Mouse (Mus musculus) midbrain, postnatal 0 days (tissue): Measurements from ENCODE around the gene 9130409I23Rik. TPM values are rescaled to one million over a fixed set of nuclear protein-coding genes. Genes with fewer than 3 reads are reported as not detected.

Experiments used
- ATAC-seq: fragments of 200-750 bp; cut with Nextera tagmentation; 2 replicates; pipeline ENCODE4 v1.8.0; 2017; ENCODE audit warnings: moderate number of reproducible peaks, mild to moderate bottlenecking, moderate TSS enrichment, moderate library complexity; ENCODE audit not compliant: low FRiP score
- DNase-seq: peaks from one replicate; pipeline ENCODE4 v3.0.0-alpha.2; 2015; ENCODE audit warnings: low spot score
- H3K27ac ChIP-seq: fragments of 300-500 bp; sonication (generic); 2 replicates; pipeline ENCODE4 v1.5.1; 2014; ENCODE audit warnings: low read depth, mild to moderate bottlenecking, low read length, mixed read lengths
- H3K27me3 ChIP-seq: fragments of 300-500 bp; sonication (generic); 2 replicates; pipeline ENCODE4 v1.6.1; 2014; ENCODE audit warnings: low read length, control low read depth, mixed read lengths; ENCODE audit not compliant: insufficient read depth
- H3K36me3 ChIP-seq: fragments of 300-500 bp; sonication (generic); 2 replicates; pipeline ENCODE4 v1.6.1; 2014; ENCODE audit warnings: low read length, control low read depth, mixed read lengths; ENCODE audit not compliant: insufficient read depth
- H3K4me1 ChIP-seq: fragments of 300-500 bp; sonication (generic); 2 replicates; pipeline ENCODE4 v1.6.1; 2014; ENCODE audit warnings: mild to moderate bottlenecking, control low read depth, antibody characterized with exemption, low read length, mixed read lengths; ENCODE audit not compliant: insufficient read depth
- H3K4me2 ChIP-seq: fragments of 300-500 bp; sonication (generic); 2 replicates; pipeline ENCODE4 v1.6.1; 2014; ENCODE audit warnings: low read depth, mild to moderate bottlenecking, low read length, mixed read lengths; ENCODE audit not compliant: poor library complexity, severe bottlenecking
- H3K4me3 ChIP-seq: fragments of 300-500 bp; sonication (generic); 2 replicates; pipeline ENCODE4 v1.5.1; 2014; ENCODE audit warnings: low read depth, mild to moderate bottlenecking, low read length, moderate library complexity
- H3K9ac ChIP-seq: fragments of 300-500 bp; sonication (generic); replicated peaks from 2 replicates; pipeline ENCODE4 v1.6.1; 2014; ENCODE audit warnings: mild to moderate bottlenecking, low read length, moderate library complexity, mixed read lengths; ENCODE audit not compliant: poor library complexity, severe bottlenecking
- H3K9me3 ChIP-seq: fragments of 300-500 bp; sonication (generic); 2 replicates; pipeline ENCODE4 v1.6.1; 2016; ENCODE audit warnings: low read length, control low read depth
- CTCF ChIP-seq: IDR thresholded peaks from 2 replicates; pipeline ENCODE4 v1.5.1; 2016; ENCODE audit warnings: antibody characterized with exemption, mild to moderate bottlenecking
- WGBS: fragments of 180-500 bp; shearing (Covaris S2); extraction: QIAGEN DNeasy Blood & Tissue Kit; methylation state at CpG from one replicate; pipeline ENCODE4 v1.1.7; 2014; 5-methylcytosine and 5-hydroxymethylcytosine counted together
- polyA plus RNA-seq: library from polyadenylated mRNA; unstranded; fragments of >200 nt; fragmentation: Nextera tagmentation; extraction: Ambion mirVana; gene quantifications from 2 replicates; pipeline ENCODE4 v1.2.1, GENCODE M21; 2015
- total RNA-seq: library from RNA; depleted of rRNA; stranded (reverse); fragments of >200 nt; gene quantifications from 2 replicates; pipeline ENCODE4 v1.2.3, GENCODE M21; 2014

The 9130409I23Rik gene
- total and polyA plus RNA-seq, 2 experiments from 2014 or later, result not detected

DNA sequence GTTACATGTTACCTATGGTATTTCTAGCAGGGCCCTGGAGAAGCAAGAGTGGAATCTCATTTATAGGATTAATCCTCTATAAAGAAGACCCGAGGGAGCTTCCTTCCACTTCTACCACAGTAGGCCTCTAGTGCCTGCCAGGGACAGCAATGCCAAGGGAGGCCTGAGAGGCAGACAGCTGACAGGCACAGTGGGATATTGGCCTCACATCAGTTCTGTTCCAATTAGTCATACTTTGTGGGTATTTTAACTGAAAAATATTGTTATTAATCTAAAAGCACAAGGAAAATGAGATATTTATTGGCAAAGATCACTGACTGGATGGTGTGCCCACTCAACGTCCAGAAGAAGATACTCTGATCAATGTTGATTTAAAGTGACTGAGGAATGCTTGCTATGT is 13.0 kb downstream of the 9130409I23Rik start:
- DNase-seq (peak; percentile 28), ATAC-seq (no peak)
- H3K4me1 ChIP-seq, result no peaks in the 10 kb centered on the region
- no peaks in the 10 kb centered on the region for H3K9me3 ChIP-seq
- no peak overlapping the region for H3K4me3 ChIP-seq
- TF ChIP-seq CTCF, result no peak
- no peak overlapping the region for H3K9ac ChIP-seq
- no peak overlapping the region for H3K4me2 ChIP-seq
- no peak overlapping the region for H3K27ac ChIP-seq
- WGBS, result 48% methylated on average over 2 of the region's 2 CpGs
- no peaks in the 10 kb centered on the region for H3K27me3 ChIP-seq
- H3K36me3 ChIP-seq, result no peaks in the 10 kb centered on the region

DNA sequence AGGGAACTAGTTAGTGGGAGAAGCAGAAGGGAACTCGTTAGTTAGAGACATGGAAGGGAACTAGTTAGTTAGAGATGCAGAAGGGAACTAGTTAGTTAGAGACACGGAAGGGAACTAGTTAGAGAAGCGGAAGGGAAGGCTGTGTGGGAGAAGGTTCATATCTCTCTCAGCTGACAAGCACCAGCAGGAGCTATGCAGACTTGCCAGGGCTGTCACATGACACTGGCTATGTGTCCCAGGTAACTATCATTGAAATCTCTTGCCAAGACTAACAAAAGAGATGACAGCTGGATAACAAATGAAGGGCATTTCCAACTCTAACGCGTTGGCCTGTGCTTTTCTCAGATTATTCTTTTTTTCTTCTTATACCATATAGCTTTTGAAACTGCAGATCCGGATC is 13.6 kb downstream of the 9130409I23Rik start:
- no peak overlapping the region for H3K9ac ChIP-seq
- no peak overlapping the region for H3K27ac ChIP-seq
- no peaks in the 10 kb centered on the region for H3K36me3 ChIP-seq
- no peaks in the 10 kb centered on the region for H3K27me3 ChIP-seq
- H3K9me3 ChIP-seq, result no peaks in the 10 kb centered on the region
- no peaks in the 10 kb centered on the region for H3K4me1 ChIP-seq
- TF ChIP-seq CTCF, result no peak
- WGBS, result 80% methylated on average over 6 of the region's 6 CpGs
- DNase-seq (no peak), ATAC-seq (no peak)
- no peak overlapping the region for H3K4me3 ChIP-seq
- no peak overlapping the region for H3K4me2 ChIP-seq

DNA sequence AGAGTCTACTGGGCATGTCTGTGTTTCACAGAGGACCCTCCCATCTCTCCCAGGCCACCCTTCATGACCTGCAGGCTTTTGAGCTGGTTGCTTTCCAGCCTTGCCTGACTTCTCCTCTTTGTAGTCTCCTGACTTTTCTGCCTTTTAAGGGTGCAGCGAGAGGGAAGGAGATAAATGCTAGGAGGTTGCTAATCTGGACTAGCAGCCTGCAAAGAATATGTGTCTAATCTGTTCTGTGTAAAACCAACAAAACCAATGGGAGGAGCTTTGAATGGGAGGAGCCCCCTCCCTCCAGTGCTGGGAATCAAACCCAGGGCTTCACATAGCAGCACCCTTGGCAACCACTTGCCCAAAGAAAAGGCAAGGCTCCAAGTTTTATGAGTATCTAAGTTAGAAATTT is 17.3 kb downstream of the 9130409I23Rik start:
- H3K36me3 ChIP-seq, result no peaks in the 10 kb centered on the region
- no peaks in the 10 kb centered on the region for H3K27me3 ChIP-seq
- no peak for DNase-seq
- no peak overlapping the region for H3K4me3 ChIP-seq
- H3K27ac ChIP-seq, result no peak overlapping the region
- no peak for TF ChIP-seq CTCF
- no peak overlapping the region for H3K9ac ChIP-seq
- no peak for ATAC-seq
- H3K4me1 ChIP-seq, result no peaks in the 10 kb centered on the region
- H3K4me2 ChIP-seq, result no peak overlapping the region
- 68% methylated on average over 1 of the region's 1 CpGs for WGBS
- no peaks in the 10 kb centered on the region for H3K9me3 ChIP-seq

DNA sequence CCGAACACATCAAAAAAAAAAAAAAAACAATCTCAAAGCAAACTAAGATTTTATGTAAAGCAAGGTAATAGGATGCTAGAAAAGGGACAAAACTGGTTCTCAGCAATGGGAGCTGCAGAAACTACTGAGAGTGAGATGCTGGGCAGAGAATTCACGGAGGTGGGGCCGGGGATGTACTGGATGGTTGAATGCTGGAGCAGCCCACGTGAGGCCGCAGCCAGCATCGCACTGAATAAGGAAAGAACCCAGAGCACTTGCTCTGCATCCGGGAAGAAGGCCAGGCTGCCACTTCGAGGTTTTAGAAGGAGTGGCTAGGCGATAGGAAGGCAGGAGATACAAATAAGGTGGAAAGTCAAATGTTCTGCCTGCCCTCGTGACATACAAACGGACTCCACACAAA is 18.6 kb downstream of the 9130409I23Rik start:
- Histone ChIP-seq H3K4me1 (no peaks in the 10 kb centered on the region), H3K36me3 (no peaks in the 10 kb centered on the region), H3K9ac (no peak overlapping the region), H3K4me2 (no peak overlapping the region), H3K4me3 (no peak overlapping the region), H3K27me3 (no peaks in the 10 kb centered on the region), H3K9me3 (no peaks in the 10 kb centered on the region), H3K27ac (no peak overlapping the region)
- WGBS, result 68% methylated on average over 11 of the region's 11 CpGs
- no peak for ATAC-seq
- TF ChIP-seq CTCF, result no peak
- no peak for DNase-seq

DNA sequence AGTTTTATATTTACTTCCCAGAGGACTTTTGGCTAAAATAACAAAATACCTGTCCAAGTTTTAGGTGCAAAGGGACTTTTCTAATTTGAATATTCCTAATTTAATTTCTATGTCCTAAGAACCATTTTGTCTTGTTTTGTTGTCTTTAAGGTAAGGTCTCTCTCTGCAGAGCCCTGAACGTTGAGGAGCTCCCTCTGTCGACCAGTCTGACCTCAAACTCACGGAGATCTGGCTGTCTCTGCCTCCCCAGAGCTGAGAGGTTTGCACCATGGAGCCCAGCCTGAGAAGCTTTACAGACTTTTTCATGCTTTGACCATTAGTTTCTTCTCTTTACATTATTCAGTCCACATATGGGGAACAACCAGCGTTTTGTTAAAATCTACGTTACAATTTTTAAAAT is 22.0 kb downstream of the 9130409I23Rik start:
- H3K9ac ChIP-seq, result no peak overlapping the region
- ATAC-seq, result no peak
- H3K4me2 ChIP-seq, result no peak overlapping the region
- 49% methylated on average over 5 of the region's 5 CpGs for WGBS
- no peak for DNase-seq
- no peaks in the 10 kb centered on the region for H3K4me1 ChIP-seq
- H3K9me3 ChIP-seq, result no peaks in the 10 kb centered on the region
- no peaks in the 10 kb centered on the region for H3K27me3 ChIP-seq
- H3K27ac ChIP-seq, result no peak overlapping the region
- no peak for TF ChIP-seq CTCF
- no peaks in the 10 kb centered on the region for H3K36me3 ChIP-seq
- no peak overlapping the region for H3K4me3 ChIP-seq

DNA sequence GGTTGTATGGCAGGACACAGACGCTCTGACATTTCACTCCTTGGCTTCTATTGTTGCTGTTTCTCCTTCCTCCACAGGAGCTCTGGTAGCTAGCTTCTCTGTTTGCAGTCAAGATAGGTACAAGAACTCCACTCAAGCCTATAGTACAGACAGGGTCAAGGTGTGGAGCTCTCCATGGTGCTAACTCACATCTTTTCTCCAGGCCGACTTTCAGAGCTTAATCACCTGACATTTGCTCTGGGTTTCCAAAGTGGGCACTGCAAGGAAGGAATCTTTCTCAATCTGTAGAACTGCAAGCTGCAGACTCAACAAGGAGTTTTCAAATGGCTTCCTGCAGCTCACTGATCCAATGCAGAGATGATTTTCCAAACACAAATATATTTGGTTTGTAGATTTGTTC is 33.0 kb downstream of the 9130409I23Rik start:
- Histone ChIP-seq H3K27ac (no peak overlapping the region), H3K36me3 (no peaks in the 10 kb centered on the region), H3K4me1 (no peaks in the 10 kb centered on the region), H3K27me3 (no peaks in the 10 kb centered on the region), H3K4me3 (no peak overlapping the region), H3K4me2 (no peak overlapping the region), H3K9ac (no peak overlapping the region), H3K9me3 (no peaks in the 10 kb centered on the region)
- DNase-seq (no peak), ATAC-seq (no peak)
- TF ChIP-seq CTCF, result no peak
- WGBS, result 50% methylated on average over 2 of the region's 2 CpGs
